Mouse (Mus musculus) urinary bladder, adult 18-20 months (tissue): ENCODE results near the gene Psmd11.

Source experiments
- DNase-seq, 2 experiments: peaks; one replicate each; pipeline ENCODE4 v3.0.0; 2022; ENCODE audit warnings: low spot score in 2 of 2, mixed read lengths in 2 of 2

Gene Psmd11

GRCm38 (mm10) chr11:80503281-80503680 lies 74.9 kb downstream of the Psmd11 start:
- DNase-seq: no peak

DNA sequence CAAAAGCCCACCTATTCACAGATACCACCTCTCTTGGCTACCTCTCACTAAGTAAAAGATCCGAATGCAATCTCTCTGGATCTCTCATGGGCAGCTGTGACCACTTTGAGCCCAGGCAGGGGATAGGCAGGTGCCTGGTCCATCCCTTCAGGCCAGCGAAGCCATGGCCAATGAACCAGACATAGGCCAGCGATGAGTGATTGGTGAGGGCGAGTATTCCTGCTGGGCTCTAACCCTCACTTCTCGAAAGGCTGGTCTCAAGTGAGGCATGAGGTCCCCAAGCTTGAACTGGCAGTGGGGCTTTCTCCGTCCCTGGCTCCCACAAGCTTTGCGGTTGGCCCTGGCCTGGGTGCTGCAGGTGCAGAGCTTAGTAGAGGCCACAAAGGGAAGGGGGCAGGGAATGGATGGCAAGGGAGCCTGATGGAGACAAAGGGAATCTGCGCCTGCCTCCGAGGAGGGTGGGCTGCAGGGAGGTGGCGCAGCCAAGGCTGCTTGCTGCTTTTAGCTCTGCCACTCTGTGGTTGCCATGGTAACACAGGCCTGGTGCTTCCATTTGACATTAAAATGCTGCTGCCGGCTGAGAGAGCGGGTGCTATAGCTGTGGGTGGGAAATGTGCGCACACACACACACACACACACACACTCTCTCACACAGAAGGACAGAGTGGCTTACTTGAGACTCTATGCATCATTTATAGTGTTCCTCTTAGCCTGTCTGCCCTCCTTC lies 75.5 kb downstream of the Psmd11 start:
- no peak for DNase-seq

DNA sequence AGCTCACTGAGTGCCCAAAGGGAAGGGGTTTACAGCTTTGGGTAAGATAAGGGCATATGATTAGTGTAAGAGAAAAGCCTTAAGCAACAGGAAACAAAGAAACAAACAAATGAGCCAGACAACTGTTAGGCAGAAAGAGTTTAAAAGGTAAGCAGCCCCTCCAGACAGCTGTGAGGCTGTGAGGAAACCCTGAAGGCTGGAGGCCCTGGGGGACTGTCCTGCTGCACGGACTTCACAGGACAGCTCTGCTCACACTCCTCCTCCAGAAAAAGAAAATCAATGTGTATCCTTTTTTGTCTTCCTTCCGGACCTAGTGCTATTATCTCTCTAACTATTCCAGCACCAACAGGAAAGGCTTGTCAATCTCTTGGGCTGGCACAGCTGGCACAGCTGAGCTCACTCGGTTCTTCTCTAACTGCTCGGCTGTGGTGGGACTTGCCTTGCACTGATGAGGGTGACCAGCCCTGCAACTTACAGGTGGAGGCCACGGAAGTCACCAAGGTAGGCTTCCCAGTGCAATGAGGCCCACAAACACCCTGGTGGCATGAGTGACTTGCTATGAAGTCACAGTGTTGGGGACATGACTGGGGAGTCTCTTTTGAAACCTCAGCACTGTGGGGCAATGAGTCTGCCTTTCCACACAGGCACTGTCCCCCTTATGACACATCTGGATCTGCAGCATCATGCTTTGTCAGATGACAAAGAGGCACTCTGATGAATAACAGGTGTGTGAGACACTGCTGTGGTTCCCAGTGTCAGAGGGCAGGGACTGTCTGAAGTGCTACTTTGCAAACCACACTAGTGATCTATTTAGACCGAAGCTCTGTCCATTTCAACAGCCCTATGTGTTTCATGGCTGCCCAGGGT lies 76.3 kb downstream of the Psmd11 start:
- no peak for DNase-seq

GRCm38 (mm10) chr11:80505581-80505980 lies 77.2 kb downstream of the Psmd11 start:
- no peak for DNase-seq

DNA sequence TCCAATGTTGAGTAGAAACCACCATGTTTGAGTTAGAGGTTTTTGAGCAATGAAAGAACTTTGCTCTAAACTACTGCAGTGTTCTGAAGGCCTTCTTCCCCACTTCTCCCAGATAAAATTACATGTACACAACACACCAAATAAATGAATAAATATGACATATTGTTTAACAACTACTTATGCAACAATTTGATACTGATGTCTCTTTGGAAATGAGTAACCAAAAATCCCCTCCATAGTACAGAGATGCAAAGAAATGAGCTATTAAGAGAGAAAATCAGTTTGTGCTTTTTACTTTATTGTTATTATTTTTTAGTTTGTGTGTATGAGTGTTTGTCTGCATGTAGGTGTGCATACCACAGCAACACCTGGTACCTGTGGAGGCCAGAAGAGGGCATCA lies 78.1 kb downstream of the Psmd11 start:
- no peak for DNase-seq

GRCm38 (mm10) chr11:80507791-80508190 lies 79.4 kb downstream of the Psmd11 start:
- no peak for DNase-seq

DNA sequence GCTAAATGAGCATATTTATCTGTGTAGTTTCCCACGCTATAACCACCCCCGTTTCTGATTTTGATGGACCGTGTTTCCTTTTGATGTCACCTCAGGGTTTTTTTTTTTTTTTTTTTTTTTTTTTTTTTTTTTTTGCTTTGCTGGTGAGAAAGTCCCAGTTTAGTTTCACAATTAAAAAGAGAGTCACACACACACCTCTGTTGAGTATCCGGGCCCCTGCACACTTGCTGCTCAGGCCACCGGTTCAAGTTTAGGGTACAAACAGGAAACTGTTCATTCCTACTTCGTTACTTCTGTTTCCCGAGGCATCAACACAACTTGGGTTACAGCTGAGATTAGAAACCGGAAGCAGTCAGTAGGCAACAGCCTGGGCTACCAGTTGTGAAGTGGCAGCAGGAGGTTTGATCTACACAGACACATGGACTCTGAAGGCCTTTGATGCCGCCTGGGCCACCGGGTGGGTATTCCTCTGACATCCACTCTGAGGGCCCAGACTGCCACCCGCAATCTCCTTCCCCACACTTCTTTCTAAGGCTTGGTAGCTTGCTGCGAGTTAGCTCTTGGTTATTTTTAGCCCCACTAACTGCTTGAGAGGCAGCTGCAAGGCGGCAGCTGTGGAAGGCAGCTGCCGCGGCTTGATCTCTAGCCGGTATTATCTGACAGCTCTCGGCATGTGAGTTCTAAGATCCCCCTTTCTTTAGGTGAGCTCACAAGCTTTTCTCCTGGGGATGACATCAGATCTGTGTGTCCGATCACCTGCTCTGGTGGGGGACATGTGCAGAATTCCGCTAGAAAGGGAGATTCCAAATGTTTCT lies 80.2 kb downstream of the Psmd11 start:
- DNase-seq: no peak

DNA sequence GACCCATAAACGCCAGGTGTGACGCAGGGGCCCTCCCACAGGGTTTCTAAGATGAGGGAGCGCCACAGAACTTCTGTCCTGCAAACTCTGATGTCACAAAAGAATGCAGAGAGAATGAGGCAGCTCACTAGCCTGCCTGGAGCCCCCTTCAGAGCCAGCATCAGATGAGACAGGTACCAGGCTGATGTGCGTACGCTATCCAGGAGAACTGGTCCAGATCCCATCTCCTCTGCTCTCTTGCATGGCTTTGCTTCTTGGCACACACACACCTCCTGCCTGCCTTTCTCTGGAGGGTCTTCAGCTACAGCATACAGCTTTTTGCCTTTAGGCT lies 80.7 kb downstream of the Psmd11 start:
- DNase-seq: no peak

DNA sequence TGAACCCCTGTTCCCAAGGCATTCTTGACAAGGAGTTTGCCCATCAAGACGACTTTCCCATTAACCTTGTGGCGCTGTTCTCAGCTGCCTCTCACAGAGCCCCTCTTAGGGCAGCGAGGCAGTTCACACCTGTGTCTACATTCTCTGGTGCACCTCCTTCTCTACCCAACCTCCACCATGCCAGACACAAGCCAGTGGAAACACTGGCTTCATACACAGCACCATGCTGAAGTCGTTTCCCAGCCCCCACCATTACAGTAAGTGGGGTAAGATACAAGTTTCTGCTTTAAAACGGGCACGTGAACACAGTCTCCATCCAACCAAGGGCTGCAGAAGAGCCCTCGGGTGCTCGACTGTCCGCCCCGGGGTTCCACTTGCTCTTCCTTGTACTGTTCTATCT lies 81.7 kb downstream of the Psmd11 start:
- no peak for DNase-seq

DNA sequence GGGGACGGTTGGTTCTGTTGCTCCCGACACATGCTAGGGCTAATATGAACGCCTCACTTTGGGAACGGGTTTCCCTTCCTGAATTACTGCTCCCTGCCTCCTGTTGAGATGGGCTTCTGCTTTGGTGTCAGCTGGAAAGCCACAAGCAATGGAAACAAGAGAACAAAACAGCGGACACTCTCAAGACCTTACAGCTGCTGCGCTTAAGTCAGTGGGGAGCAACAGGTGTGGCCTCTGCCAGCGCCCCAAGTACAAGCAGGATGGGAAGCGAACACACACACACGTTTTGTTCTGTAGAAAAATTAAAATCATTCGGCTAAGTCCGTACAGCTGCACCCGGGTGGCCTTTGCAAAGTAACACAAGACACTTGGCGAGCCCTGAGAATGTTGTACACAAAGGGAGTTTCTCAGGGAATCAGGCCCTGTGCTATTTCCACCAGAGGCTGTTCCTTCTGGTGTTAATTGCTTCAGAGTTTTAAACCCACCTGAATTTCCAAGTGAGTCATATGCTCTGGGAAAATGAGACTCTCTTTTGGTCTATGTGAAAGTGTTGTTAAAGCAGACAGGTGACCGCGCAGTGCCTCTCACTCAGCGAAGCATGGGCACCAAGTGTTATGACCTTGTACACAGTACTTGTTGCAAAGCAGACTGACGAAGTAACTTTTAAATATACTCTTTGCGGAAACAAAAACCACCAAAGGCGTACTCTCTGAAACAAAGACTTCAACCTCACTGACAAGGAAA lies 84.1 kb downstream of the Psmd11 start:
- DNase-seq: no peak

- DNase-seq: no peak
Measured at GRCm38 (mm10) chr11:80513796-80514195, 85.4 kb downstream of the Psmd11 start.

- no peak for DNase-seq
Measured at GRCm38 (mm10) chr11:80515346-80515745, 86.9 kb downstream of the Psmd11 start.

- no peak for DNase-seq
Measured at GRCm38 (mm10) chr11:80515895-80516294, 87.5 kb downstream of the Psmd11 start.

- no peak for DNase-seq
Measured at GRCm38 (mm10) chr11:80518421-80519367, 90.3 kb downstream of the Psmd11 start.

GRCm38 (mm10) chr11:80521148-80521547 lies 92.7 kb downstream of the Psmd11 start:
- DNase-seq: no peak
